Mouse (Mus musculus) ovary, adult 18-20 months (tissue): ENCODE results near the gene Olfr462.
"Not testable (repeated sequence)": the region's sequence is repeated elsewhere in the genome, so short reads cannot be mapped to it uniquely, and the experiment has no call there.

ENCODE experiments used
- DNase-seq: peaks from one replicate; pipeline ENCODE4 v3.0.0; 2022; ENCODE audit warnings: low spot score, mixed read lengths

Gene Olfr462

GRCm38 (mm10) chr11:87892168-87892567 lies at the start of gene Olfr462:
Olfr462 (minus strand) TSS chr11:87892268.
- DNase-seq = no peak

- no peak for DNase-seq
Measured at GRCm38 (mm10) chr11:87935467-87935866, 43.4 kb upstream of the Olfr462 start.

GRCm38 (mm10) chr11:87933731-87934130 lies 41.7 kb upstream of the Olfr462 start:
- DNase-seq = no peak

GRCm38 (mm10) chr11:87930348-87930747 lies 38.3 kb upstream of the Olfr462 start:
- DNase-seq = no peak

GRCm38 (mm10) chr11:87920966-87921365 lies 28.9 kb upstream of the Olfr462 start, which contains the start of gene Olfr464:
Olfr464 (minus strand) TSS chr11:87920967.
- no peak for DNase-seq

GRCm38 (mm10) chr11:87920301-87920700 lies 28.2 kb upstream of the Olfr462 start:
- DNase-seq = no peak

- no peak for DNase-seq
Measured at GRCm38 (mm10) chr11:87916005-87916404, 23.9 kb upstream of the Olfr462 start.

GRCm38 (mm10) chr11:87904331-87904730 lies 12.3 kb upstream of the Olfr462 start:
- no peak for DNase-seq

- DNase-seq = no peak
Measured at GRCm38 (mm10) chr11:87897287-87897686, 5.2 kb upstream of the Olfr462 start, which contains the start of gene Olfr463. Olfr463 (minus strand) TSS chr11:87897387.

- no peak for DNase-seq
Measured at GRCm38 (mm10) chr11:87884856-87885255, 7.2 kb downstream of the Olfr462 start.

GRCm38 (mm10) chr11:87883493-87883892 lies 8.6 kb downstream of the Olfr462 start:
- DNase-seq = no peak

GRCm38 (mm10) chr11:87881714-87882113 lies 10.4 kb downstream of the Olfr462 start:
- no peak for DNase-seq

GRCm38 (mm10) chr11:87879826-87880225 lies 12.2 kb downstream of the Olfr462 start:
- no peak for DNase-seq

- no peak for DNase-seq
Measured at GRCm38 (mm10) chr11:87875436-87875835, 16.6 kb downstream of the Olfr462 start, which contains the start of gene Epx. Epx (minus strand) TSS chr11:87875536.

GRCm38 (mm10) chr11:87871766-87872165 lies 20.3 kb downstream of the Olfr462 start:
- no peak for DNase-seq

GRCm38 (mm10) chr11:87870096-87870495 lies 22.0 kb downstream of the Olfr462 start:
- DNase-seq = no peak

- not testable (repeated sequence) for DNase-seq
Measured at GRCm38 (mm10) chr11:87866891-87867290, 25.2 kb downstream of the Olfr462 start.

GRCm38 (mm10) chr11:87862805-87863204 lies 29.3 kb downstream of the Olfr462 start:
- DNase-seq = no peak

- no peak for DNase-seq
Measured at GRCm38 (mm10) chr11:87860426-87860825, 31.6 kb downstream of the Olfr462 start.

GRCm38 (mm10) chr11:87859273-87859672 lies 32.8 kb downstream of the Olfr462 start:
- no peak for DNase-seq

GRCm38 (mm10) chr11:87854550-87854949 lies 37.5 kb downstream of the Olfr462 start:
- no peak for DNase-seq

- no peak for DNase-seq
Measured at GRCm38 (mm10) chr11:87853597-87853954, 38.5 kb downstream of the Olfr462 start.

- DNase-seq = peak; percentile 76
Measured at GRCm38 (mm10) chr11:87852690-87853596, 39.1 kb downstream of the Olfr462 start, which contains the start of gene Mks1. Mks1 (plus strand) TSS chr11:87853215.
